Mouse (Mus musculus): ENCODE results near the gene Eif2s2.

- TF ChIP-seq CTCF (IDR thresholded peaks at IDR 0.05; ENCODE audit: control insufficient read depth, insufficient read depth, insufficient replicate concordance, low read depth, low read length): no peak
- no peak for TF ChIP-seq POLR2A (IDR thresholded peaks at IDR 0.05; ENCODE audit: control insufficient read depth, low read depth, low read length)
Observed at GRCm38 (mm10) chr2:154834149-154834865, 58.4 kb downstream of the Eif2s2 start.

All from testis, adult 2 months (tissue).